Mouse (Mus musculus) adrenal gland (tissue): ENCODE data around the gene Ehf.

ENCODE experiments used
- intact Hi-C: fragments of 180-260 bp; cut with DNase I; formaldehyde crosslinking; loops from one replicate; pipeline ENCODE4 v1.15.1; 2025

The Ehf gene

DNA sequence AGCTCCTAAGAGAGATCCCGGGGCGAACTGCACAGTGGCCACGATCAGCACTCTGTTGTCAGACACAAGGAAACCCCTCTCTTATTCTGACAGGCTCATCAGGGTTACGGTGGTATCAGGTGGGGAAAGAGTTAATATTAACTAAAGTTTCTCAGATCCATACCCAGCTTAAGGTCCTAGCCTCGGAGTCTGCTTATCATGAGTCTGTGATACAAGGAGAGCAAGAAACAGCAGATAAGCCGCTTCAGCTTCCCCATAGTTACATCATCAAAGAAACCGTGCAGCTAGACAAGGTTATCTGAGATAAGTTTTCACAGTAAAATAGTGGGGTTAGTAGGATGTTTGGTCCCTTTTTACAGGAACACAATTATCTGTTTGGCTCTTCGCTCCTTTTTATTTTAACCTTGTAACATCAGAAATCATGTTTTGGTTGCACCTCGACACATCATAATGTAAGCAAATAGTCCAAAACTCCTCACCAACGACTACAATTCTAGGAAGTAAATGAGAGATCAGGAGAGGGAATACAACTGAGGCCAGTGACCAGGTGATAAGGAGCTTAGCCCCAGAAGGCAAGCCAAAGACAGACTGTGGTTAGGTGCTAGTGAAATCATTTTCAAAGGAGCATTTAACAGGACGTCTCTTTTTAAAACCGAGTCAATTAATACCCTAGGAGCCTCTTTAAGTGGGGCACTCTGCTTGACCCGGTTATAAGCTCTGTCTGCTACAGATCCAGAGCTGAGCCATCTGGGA lies 4.2 kb downstream of the Ehf start:
- intact Hi-C loops, result no loop called here

DNA sequence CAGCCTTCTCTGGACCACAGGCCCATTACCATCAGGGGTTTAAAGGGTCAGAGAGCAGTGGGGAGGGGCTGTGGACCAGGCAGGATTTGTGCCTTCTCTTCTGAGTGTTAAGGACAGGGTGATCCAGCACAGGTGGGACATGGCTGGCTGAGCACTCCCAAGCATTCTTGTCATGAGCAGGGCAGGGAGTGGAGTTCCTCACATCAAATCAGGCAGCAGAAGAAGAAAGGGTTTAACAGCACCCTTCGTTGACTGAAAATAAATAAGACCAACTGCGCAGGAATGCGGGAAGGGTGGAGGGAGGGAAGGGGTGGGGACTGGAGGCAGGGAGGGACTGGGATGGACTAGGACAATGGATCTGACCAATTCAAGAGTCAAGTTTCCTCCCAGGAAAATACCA lies 8.6 kb downstream of the Ehf start:
- intact Hi-C loops, result no loop called here

DNA sequence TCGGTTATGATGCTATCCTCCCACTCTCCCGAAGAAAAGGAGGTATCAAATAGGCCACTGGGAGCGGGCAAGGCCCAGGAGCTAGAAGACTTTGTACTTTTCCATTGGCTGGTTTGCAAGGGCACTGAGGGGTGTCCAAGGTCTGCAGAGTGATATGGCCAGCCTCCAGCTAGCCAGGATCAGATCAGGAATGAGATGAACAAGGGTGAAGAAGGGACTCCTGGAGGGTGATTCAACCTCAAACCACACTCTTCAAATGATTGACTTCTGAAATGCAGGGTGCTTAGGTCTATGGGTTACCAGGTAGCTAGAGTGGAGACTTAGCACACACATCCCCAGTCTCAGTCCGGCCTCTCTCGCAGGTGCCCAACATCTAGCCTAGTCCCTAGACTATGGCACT lies 9.3 kb downstream of the Ehf start:
- intact Hi-C loops, result no loop called here

DNA sequence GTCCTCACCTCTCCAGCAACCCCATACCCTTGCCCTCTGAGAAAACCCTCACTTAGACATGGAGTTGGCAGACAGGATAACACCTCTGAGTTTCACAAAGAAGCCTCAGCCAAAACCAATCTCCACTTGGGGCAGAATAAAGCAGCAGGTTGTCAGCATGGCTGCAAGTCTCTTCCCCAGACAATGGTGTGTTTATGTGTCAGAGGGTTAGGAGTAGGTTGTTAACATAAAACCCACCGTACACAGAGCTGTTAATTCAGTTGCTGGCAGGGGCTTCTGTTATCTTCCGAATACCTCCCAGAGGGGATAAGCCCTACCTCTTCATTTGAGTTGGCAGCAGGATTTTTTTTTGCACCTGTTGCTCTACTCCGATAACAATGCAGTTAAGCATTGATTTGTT lies 9.9 kb downstream of the Ehf start:
- intact Hi-C loops, result no loop called here

DNA sequence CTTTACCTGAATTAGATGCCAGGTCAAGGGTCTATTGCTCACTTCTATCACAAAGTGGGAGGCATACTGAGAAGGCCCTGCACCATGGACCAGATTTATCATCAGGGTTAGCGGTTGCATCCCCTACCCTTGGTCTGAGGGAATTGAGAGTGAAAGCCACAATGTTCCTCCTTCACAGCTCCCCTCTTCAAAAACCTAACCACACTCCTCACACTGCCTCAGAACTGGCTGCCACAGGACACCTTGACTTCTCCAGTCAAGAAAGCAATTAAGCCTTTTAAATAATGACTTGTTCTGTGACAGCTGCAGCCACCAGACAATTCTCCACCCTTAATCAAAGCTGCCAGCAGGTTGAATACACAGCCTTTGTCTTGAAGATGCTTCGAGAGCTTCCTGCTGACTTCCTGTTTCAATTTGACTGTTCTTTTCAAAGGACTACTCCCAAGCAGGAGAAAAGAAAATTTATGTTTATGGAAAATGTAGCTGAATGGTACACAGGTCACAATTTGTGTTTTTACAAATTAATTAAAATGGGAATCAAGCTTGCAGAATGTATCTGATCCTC lies 12.3 kb downstream of the Ehf start:
- intact Hi-C loops, result no loop called here

DNA sequence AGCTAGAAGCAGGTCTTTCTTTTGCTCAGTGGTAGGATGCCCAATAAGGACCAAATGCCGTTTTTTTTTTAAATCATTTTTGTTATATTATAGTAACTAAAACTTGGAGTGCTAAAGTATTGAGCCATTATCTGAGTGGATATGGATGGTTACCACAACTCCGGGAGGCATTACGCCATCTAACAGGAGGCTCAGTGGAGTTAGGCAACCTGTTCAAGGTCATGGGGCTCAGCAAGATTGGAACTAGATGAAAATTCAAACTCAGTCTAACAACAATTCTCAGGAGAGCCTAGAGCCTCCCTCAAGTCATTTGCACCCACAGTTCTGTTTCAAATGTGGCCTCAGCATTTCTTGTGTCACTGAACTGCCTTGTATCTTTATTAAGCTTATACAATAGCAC lies 12.9 kb downstream of the Ehf start:
- intact Hi-C loops, result no loop called here

DNA sequence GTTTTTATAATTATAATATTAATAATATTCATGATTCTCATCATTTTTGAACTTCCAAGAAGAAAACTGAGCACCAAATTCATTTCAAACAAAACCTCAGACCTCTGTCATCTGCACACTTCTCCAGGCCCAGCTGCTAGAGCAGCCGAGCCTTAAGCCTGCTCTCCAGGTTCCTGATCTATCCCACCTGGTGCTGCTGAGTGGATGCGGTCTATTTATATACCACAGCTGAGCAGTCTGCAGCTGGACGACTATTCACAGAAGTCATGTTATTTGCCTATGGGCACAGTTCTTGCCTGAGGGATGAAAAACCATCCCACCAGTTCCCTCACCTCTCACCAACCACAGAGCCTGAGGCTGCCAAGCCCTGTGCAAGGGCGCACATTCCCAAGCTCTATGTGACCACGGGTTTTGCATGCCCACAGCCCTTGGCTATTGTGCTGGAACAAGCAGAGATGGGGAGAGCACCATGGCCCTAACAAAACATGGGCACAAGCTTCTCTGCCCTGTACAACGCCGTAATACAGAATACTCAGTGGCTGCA lies 13.6 kb downstream of the Ehf start:
- intact Hi-C loops, result no loop called here

GRCm38 (mm10) chr2:103287716-103288115 lies 15.4 kb downstream of the Ehf start:
- intact Hi-C loops, result no loop called here

DNA sequence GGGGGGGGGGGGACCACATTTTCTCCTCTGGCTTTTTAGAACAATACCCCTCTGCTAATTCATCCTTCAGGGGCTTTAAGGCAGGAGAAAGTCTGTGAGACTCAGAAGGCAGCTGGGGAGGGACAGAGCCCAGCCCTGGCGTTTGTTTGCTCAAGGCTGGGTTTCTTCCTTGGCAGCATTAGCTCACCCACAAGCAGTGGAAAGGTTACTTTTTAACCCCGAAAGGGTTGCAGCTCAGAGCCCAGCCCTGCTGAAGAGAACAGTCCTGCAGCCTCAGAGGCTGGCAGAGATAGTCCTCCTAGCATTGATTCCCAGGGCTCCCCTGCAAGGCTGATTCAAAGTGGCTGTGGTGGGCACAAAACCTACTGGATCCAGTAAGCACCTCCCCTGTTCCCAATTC lies 17.5 kb downstream of the Ehf start:
- intact Hi-C loops, result no loop called here

DNA sequence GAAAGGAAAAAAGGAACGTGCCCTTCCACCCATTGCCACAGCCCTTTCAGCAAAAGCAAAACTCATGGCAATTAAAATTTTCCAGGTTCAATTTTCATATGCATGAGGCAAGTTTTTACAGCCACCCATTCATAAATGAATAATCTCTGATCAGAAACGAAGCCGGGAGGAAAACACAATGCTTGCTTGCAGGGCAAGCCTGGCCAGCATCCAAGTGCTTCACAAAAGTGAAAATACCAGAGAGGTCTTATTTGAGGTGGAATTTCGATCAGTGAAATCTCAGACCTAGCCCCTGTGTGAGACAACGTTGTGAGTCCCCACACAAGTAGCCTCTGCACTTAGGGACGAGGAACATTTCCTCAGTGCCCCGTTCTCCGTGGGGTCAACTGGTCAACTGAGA lies 19.3 kb downstream of the Ehf start:
- intact Hi-C loops, result no loop called here

DNA sequence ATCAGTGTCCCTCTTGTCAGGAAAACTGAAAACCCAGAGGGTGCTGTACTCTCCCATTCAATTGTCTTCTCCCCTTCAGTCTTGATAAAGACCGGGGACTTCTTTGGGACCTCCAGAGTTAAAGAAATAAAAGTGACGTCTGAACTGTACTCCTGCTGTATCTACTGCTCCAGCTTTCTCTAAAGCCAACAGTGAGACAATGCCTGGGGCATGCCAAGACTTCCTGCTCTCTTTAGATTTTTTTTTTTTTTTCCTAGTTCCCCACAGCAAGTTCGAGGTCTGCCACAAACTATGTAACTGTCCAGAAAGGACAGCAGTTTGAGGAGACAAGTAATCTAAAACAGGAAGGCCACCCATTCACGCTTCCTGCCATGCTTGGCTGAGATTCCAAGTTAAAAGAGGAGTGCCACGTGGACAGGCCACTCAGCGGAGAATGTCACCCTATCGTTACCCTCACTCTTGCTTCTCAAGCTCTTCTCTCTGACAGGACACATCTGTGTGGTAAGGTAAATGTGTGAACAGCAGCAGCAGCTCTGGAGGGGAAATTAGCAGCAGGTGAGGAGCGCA lies 20.8 kb downstream of the Ehf start:
- intact Hi-C loops, result no loop called here

DNA sequence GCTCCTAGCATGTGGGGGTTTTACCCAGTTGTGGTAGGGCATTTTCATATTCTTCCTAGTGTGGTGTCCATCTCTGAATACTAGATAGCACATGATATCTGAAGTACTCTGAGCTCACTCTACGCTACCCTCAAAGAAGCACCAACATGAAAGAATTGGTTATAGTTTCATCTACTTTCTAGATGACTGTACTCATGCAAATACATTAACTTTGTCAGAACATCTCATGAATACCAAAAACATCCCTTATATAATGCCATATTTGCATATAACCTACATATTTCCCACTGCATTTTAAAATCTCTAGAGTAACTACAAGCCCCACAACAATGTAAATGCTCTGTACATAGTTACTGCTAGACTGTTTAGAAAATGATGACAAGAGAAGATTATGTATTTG lies 23.2 kb downstream of the Ehf start:
- intact Hi-C loops, result no loop called here

DNA sequence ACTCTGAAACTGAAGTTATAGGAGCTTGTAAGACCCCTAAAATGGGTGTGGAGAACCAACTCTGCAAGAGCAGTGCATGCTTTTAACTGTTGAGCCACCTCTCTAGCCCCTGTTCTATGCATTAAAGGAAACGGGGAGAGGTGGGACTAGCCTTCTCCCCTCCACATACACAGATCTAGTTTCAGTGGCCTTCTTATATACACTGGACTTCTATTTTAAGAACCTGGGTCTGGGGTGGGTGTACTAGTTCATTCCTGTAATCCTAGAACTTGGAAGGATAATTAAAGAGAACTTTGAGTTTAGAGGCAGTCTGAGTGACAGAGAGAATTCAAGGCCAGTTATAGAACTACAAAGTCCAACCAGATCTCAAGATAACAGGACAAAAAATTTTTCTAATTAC lies 24.6 kb downstream of the Ehf start:
- intact Hi-C loops, result no loop called here

GRCm38 (mm10) chr2:103277794-103278193 lies 25.3 kb downstream of the Ehf start:
- intact Hi-C loops, result no loop called here

DNA sequence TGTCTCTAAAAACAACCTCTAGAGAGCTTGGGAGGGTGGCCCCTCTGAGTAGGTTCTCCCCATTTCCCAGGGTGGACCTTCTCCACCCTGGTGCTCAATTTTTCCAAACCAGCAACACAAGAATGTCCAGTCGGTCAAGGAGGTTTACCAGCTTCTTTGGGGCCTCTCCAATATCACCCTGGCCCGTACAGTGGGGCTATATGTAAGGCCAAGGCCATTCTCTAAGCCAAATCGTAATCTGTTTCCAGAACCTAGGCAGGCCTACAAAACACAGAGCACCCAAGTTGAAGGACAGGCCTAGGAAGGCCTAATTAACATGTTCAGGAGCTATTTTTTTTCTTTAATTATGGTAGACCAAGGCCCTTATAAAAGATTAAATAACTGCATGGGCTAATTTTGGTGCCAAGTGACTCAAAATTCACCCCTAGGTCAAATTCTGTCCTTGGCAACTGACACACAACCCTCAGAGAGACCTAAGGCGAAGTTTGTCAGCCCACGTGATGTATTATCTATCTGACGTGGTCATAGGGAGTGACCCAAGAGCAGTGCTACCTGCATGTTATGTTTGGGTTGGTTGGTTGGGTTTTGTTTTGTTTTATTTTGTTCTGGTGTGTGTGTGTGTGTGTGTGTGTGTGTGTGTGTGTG lies 27.6 kb downstream of the Ehf start:
- intact Hi-C loops, result no loop called here

DNA sequence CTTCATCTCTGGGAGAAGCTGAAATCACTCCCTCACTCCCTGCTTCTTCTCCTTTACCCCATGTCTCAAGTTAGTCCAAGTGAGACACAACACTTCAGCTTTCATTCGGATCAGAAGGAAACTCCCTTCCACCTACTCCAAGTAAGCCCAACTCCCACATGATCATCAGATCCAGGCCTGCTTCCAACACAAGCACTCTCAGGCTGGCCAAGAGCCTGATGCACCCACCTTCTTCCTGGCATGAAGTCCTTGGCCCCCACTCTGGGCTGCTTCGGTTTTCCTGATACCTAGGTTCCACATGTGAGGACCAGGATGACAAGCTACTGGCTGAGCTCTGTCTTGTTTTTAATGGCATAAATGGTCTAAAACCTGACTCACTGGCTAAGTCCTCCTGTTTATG lies 28.3 kb downstream of the Ehf start:
- intact Hi-C loops, result no loop called here

- intact Hi-C loops, result no loop called here
Observed at GRCm38 (mm10) chr2:103274270-103274669, 28.8 kb downstream of the Ehf start.

- intact Hi-C loops, result no loop called here
Observed at GRCm38 (mm10) chr2:103271481-103271880, 31.6 kb downstream of the Ehf start.

- intact Hi-C loops, result no loop called here
Observed at GRCm38 (mm10) chr2:103270556-103271160, 32.4 kb downstream of the Ehf start.

DNA sequence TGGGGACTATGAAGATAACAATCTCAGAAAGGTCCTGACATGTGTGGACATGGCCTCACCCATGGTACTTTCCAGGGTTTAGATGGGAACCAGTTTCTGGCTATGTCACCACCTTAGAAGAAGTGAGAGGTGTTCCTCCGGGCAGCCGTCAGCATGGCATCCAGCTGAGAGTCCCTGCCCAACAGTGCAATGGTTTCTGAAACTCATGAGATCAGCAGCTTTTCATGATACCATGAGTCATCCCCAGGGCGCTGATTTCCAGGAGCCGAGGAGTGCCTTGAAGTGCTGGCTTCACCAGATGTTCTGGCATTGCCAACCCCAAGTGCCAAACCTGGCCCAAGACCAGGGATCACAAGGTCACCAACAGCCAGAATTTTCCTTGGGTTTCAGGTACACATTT lies 64.0 kb downstream of the Ehf start:
- intact Hi-C loops, result no loop called here

GRCm38 (mm10) chr2:103226781-103227180 lies 76.3 kb downstream of the Ehf start:
- intact Hi-C loops, result no loop called here

GRCm38 (mm10) chr2:103220871-103221270 lies 82.2 kb downstream of the Ehf start:
- intact Hi-C loops, result no loop called here
